Mouse (Mus musculus): ENCODE measurements around the gene Actr2.

GRCm38 (mm10) chr11:20075415-20075814, 37.3 kb downstream of the Actr2 start:
- TF ChIP-seq CTCF (IDR thresholded peaks at IDR 0.05; ENCODE audit: borderline replicate concordance, insufficient read depth, low read length) (no peak), POLR2A (IDR thresholded peaks at IDR 0.05; ENCODE audit: low read depth, low read length) (no peak)
